Mouse (Mus musculus) forebrain, postnatal 0 days (tissue): ENCODE data around the gene Angptl2. TPM values are rescaled to one million over a fixed set of nuclear protein-coding genes. Genes with fewer than 3 reads are reported as not detected.

ENCODE experiments used
- ATAC-seq: fragments of 200-750 bp; cut with Nextera tagmentation; 2 replicates; pipeline ENCODE4 v1.8.0; 2017; ENCODE audit warnings: mild to moderate bottlenecking, moderate library complexity
- DNase-seq: peaks from one replicate; pipeline ENCODE4 v3.0.0-alpha.2; 2015
- H3K27ac ChIP-seq: fragments of 300-500 bp; sonication (generic); 2 replicates; pipeline ENCODE4 v1.5.1; 2014; ENCODE audit warnings: low read depth, mild to moderate bottlenecking, antibody characterized with exemption, low read length, moderate library complexity, mixed read lengths
- H3K27me3 ChIP-seq: fragments of 300-500 bp; sonication (generic); 2 replicates; pipeline ENCODE4 v1.6.1; 2014; ENCODE audit warnings: mild to moderate bottlenecking, low read length, mixed read lengths; ENCODE audit not compliant: insufficient read depth
- H3K36me3 ChIP-seq: fragments of 300-500 bp; sonication (generic); 2 replicates; pipeline ENCODE4 v1.6.1; 2014; ENCODE audit warnings: mild to moderate bottlenecking, moderate library complexity; ENCODE audit not compliant: insufficient read depth
- H3K4me1 ChIP-seq: fragments of 300-500 bp; sonication (generic); 2 replicates; pipeline ENCODE4 v1.6.1; 2014; ENCODE audit warnings: antibody characterized with exemption; ENCODE audit not compliant: insufficient read depth
- H3K4me2 ChIP-seq: fragments of 300-500 bp; sonication (generic); 2 replicates; pipeline ENCODE4 v1.6.1; 2014; ENCODE audit warnings: low read depth, mild to moderate bottlenecking, moderate library complexity
- H3K4me3 ChIP-seq: fragments of 300-500 bp; sonication (generic); 2 replicates; pipeline ENCODE4 v1.5.1; 2014; ENCODE audit warnings: low read depth, low read length, mixed read lengths
- H3K9ac ChIP-seq: fragments of 300-500 bp; sonication (generic); 2 replicates; pipeline ENCODE4 v1.6.1; 2014; ENCODE audit warnings: mild to moderate bottlenecking
- H3K9me3 ChIP-seq: fragments of 300-500 bp; sonication (generic); 2 replicates; pipeline ENCODE4 v1.6.1; 2016; ENCODE audit warnings: low read length
- CTCF ChIP-seq: sonication (generic); IDR thresholded peaks from 2 replicates; pipeline ENCODE4 v1.5.1; 2016; ENCODE audit warnings: antibody characterized with exemption, control low read depth, low read depth
- WGBS: fragments of 180-500 bp; shearing (Covaris S2); extraction: QIAGEN DNeasy Blood & Tissue Kit; methylation state at CpG from one replicate; pipeline ENCODE4 v1.1.7; 2014; 5-methylcytosine and 5-hydroxymethylcytosine counted together
- polyA plus RNA-seq: library from polyadenylated mRNA; unstranded; fragments of >200 nt; fragmentation: Nextera tagmentation; extraction: Ambion mirVana; gene quantifications from 2 replicates; pipeline ENCODE4 v1.2.1, GENCODE M21; 2015
- total RNA-seq: library from RNA; depleted of rRNA; stranded (reverse); fragments of >200 nt; gene quantifications from 2 replicates; pipeline ENCODE4 v1.2.3, GENCODE M21; 2014; rRNA removed

The Angptl2 gene
- total and polyA plus RNA-seq, 2 experiments from 2014 or later = 7.7 to 17.5 TPM

DNA sequence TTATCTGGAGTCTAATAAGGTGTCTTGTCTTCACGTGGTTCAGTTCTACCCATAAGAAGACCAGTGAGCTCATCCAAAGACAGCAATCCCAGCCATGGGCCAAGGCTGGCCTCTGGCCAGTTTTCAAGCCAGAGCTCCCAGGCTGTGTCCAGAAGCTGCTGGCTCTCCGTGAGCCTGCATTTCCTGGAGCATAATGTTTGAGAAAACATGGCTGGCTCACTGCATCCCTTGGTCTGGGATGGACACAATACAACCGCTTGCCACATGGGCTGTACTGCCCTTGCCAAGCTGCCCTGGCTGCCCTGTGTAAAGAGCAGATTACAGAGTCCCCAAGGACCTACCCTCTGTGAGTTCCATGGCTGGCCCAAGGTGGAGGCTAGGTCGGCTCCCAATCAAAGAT is 67.0 kb downstream of the Angptl2 start:
- Histone ChIP-seq H3K9ac (no peak overlapping the region), H3K4me2 (no peak overlapping the region), H3K27ac (no peak overlapping the region), H3K27me3 (no peaks in the 10 kb centered on the region), H3K36me3 (peaks cover 29% of the 10 kb centered on the region), H3K9me3 (0 out of 2 replicates have a peak, but pooled peaks cover 5% of the 10 kb centered on the region), H3K4me1 (no peaks in the 10 kb centered on the region), H3K4me3 (no peak overlapping the region)
- ATAC-seq (peak; percentile 36; the same call in 1 of the 2 replicates), DNase-seq (no peak)
- WGBS = 55% methylated on average over 4 of the region's 4 CpGs
- TF ChIP-seq CTCF = no peak

DNA sequence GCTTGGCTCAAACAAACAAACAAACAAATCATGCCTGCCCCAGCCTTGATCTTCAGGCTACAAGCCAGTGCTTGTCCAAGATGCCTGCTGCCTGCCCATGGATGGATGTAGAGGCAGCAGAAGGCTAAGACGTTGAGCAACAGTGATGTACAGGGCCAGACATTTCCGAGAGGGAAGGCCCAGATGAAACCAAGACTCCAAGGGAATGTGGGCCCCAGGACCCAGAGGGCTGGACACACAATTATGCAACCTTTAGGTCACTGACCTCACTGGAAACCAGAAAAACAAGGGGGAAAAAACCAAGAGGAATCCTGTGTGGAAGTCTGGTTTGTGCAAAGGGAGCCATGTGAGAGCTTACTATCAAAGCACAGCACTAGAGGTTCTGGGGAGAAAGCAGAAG is 67.8 kb downstream of the Angptl2 start:
- Histone ChIP-seq H3K27ac (no peak overlapping the region), H3K9me3 (0 out of 2 replicates have a peak, but pooled peaks cover 5% of the 10 kb centered on the region), H3K27me3 (no peaks in the 10 kb centered on the region), H3K4me1 (no peaks in the 10 kb centered on the region), H3K36me3 (peaks cover 33% of the 10 kb centered on the region), H3K9ac (no peak overlapping the region), H3K4me2 (no peak overlapping the region), H3K4me3 (no peak overlapping the region)
- WGBS = 87% methylated on average over 2 of the region's 2 CpGs
- DNase-seq = no peak
- no peak for TF ChIP-seq CTCF
- ATAC-seq = no peak

GRCm38 (mm10) chr2:33288837-33289236 is 73.0 kb downstream of the Angptl2 start:
- Histone ChIP-seq H3K27ac (no peak overlapping the region), H3K27me3 (no peaks in the 10 kb centered on the region), H3K4me3 (no peak overlapping the region), H3K36me3 (peaks cover 20% of the 10 kb centered on the region; the same call in 1 of the 2 replicates), H3K9me3 (0 out of 2 replicates have a peak, but pooled peaks cover 5% of the 10 kb centered on the region), H3K4me1 (no peaks in the 10 kb centered on the region), H3K9ac (no peak overlapping the region), H3K4me2 (no peak overlapping the region)
- peak; percentile 29; the same call in 1 of the 2 replicates for ATAC-seq
- TF ChIP-seq CTCF = no peak
- 78% methylated on average over 5 of the region's 5 CpGs for WGBS
- DNase-seq = no peak

GRCm38 (mm10) chr2:33290491-33290890 is 74.6 kb downstream of the Angptl2 start:
- DNase-seq = no peak
- Histone ChIP-seq H3K36me3 (peaks cover 12% of the 10 kb centered on the region; the same call in 1 of the 2 replicates), H3K27ac (no peak overlapping the region), H3K4me2 (no peak overlapping the region), H3K4me1 (no peaks in the 10 kb centered on the region), H3K9ac (no peak overlapping the region), H3K4me3 (no peak overlapping the region), H3K27me3 (no peaks in the 10 kb centered on the region), H3K9me3 (0 out of 2 replicates have a peak, but pooled peaks cover 5% of the 10 kb centered on the region)
- no peak for TF ChIP-seq CTCF
- no peak for ATAC-seq
- 70% methylated on average over 8 of the region's 8 CpGs for WGBS

- H3K9me3 ChIP-seq = 0 out of 2 replicates have a peak, but pooled peaks cover 5% of the 10 kb centered on the region
- no peaks in the 10 kb centered on the region for H3K4me1 ChIP-seq
- 90% methylated on average over 2 of the region's 2 CpGs for WGBS
- DNase-seq = no peak
- H3K36me3 ChIP-seq = peaks cover 15% of the 10 kb centered on the region; the same call in 1 of the 2 replicates
- H3K4me3 ChIP-seq = no peak overlapping the region
- H3K4me2 ChIP-seq = no peak overlapping the region
- no peak overlapping the region for H3K27ac ChIP-seq
- no peak for ATAC-seq
- H3K27me3 ChIP-seq = no peaks in the 10 kb centered on the region
- no peak for TF ChIP-seq CTCF
- no peak overlapping the region for H3K9ac ChIP-seq
These were observed 76.2 kb downstream of the Angptl2 start for GRCm38 (mm10) chr2:33292057-33292456.

GRCm38 (mm10) chr2:33295115-33295514 is 79.2 kb downstream of the Angptl2 start:
- DNase-seq (no peak), ATAC-seq (no peak)
- 0 out of 2 replicates have a peak, but pooled peaks cover 14% of the 10 kb centered on the region for H3K36me3 ChIP-seq
- no peaks in the 10 kb centered on the region for H3K9me3 ChIP-seq
- H3K9ac ChIP-seq = no peak overlapping the region
- H3K4me1 ChIP-seq = no peaks in the 10 kb centered on the region
- H3K4me2 ChIP-seq = no peak overlapping the region
- WGBS = 86% methylated on average over 5 of the region's 5 CpGs
- H3K27ac ChIP-seq = no peak overlapping the region
- no peak for TF ChIP-seq CTCF
- H3K4me3 ChIP-seq = no peak overlapping the region
- no peaks in the 10 kb centered on the region for H3K27me3 ChIP-seq

Other genes starting within 250 kb of the Angptl2 start
- gene Slc2a8, start 234.0 kb upstream of the Angptl2 start, total RNA-seq = 18.9 and 26.9 TPM in 2 replicates
- 22.8 and 24.6 TPM in 2 replicates for gene Slc2a8, start 234.0 kb upstream of the Angptl2 start, polyA plus RNA-seq
- 114 and 139 TPM in 2 replicates for gene Garnl3, start 84.4 kb upstream of the Angptl2 start, total RNA-seq
- gene Garnl3, start 84.4 kb upstream of the Angptl2 start, polyA plus RNA-seq = 43.7 and 49.8 TPM in 2 replicates
- gene Ralgps1, start 155.4 kb downstream of the Angptl2 start, total RNA-seq = 55.0 and 66.9 TPM in 2 replicates
- 16.6 and 24.6 TPM in 2 replicates for gene Ralgps1, start 155.4 kb downstream of the Angptl2 start, polyA plus RNA-seq
- gene Zbtb34, start 215.3 kb downstream of the Angptl2 start, total RNA-seq = 20.9 and 24.1 TPM in 2 replicates
- gene Zbtb34, start 215.3 kb downstream of the Angptl2 start, polyA plus RNA-seq = 3.7 and 4.5 TPM in 2 replicates